Mouse (Mus musculus) sigmoid colon, adult 10 weeks (tissue): ENCODE results near the gene Pik3cg. TPM values are rescaled to one million over a fixed set of nuclear protein-coding genes. Genes with fewer than 3 reads are reported as not detected.

Experiments
- polyA plus RNA-seq: library from polyadenylated mRNA; stranded (reverse); fragments of 350-450 nt; fragmentation: Illumina TruSeq; extraction: RNeasy Lipid Tissue Mini Kit (QIAGEN cat#74804); gene quantifications from one replicate; pipeline ENCODE4 v1.2.3, GENCODE M21; 2014; ENCODE audit warnings: low read depth, low replicate concordance

Pik3cg gene
- polyA plus RNA-seq: 11.9 TPM

DNA sequence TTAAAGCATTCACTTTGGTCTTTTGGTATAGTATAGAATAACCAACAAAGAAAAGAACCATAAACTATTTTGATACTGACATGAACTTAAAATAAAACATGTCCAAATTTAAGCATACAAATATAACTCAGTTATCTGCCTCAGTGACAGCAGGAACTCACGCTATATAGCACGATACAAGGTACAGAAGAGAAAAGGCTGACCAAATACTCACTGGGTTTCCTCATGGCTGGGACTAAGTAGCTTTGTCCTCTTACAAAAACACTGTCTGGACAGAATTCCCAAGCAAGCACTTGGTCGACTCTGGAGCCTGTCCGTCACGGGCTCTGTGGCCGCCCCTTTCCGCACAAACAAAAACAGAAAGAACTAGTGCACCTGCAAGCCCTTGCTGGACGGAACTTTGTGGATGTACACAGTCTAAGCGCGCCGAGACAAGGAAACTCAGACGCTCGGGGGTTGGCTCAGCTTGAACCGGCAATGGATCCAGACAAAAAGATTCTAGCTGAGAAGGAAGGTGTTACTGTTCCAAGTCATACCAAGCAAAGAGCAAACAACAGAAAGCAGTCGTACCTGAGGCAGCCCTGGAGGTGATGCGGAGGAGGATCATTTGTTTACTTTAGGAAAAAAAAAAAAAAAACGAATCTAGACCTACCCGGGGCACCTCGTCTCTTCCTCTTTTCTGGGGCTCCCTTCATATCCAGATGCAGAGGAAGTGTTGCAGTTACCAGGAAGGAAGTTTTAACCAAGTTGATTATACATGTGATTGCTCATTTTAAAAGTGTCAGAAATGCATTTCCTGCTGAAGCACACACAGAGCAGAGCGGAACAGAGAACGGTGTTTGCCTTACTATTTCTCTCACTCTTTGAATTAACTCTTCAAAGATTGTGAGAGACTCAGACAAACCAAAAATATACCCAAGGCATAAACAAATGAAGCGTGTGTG, at the start of gene Pik3cg:
Gene Pik3cg (minus strand): TSS at position 712 of the 944 bp plus-strand sequence.

Other genes with a start within 250 kb of the Pik3cg start
- 34.0 TPM for gene Prkar2b, start 147.4 kb downstream of the Pik3cg start, polyA plus RNA-seq
- gene Ccdc71l, start 170.0 kb upstream of the Pik3cg start, polyA plus RNA-seq: 83.1 TPM